Mouse (Mus musculus): ENCODE measurements around the gene Lce6a. TPM values are rescaled to one million over a fixed set of nuclear protein-coding genes. Genes with fewer than 3 reads are reported as not detected.

Lce6a gene
- total RNA-seq (2021) (not detected), polyA plus RNA-seq (2012; rRNA removed) (not detected in 2 replicates)
- long read RNA-seq, result 0 reads

DNA sequence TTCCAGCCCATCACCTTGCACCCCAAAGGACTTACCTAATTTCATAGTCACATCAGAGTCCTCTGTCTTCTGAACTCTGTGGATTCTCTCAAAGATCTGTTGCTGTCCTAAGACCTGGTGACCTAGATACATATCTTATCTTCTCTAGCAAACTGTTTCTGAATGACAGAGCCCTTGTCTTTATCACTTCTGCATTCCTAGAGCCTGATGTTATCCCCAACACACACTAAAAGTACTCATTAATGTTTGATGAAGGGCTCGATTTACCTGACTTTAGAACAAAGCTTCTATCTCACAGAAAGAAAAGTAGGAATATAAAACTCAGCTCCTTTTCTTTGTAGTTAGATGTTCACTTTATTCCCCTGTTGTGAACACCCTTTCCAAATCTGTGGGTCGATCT, at the start of gene Lce6a:
TSS of gene Lce6a (minus strand) at position 101 of the 400 bp plus-strand sequence.
- TF ChIP-seq EP300 (IDR thresholded peaks at IDR 0.05; ENCODE audit: insufficient read depth, low read depth, low read length) (no peak), CTCF (IDR thresholded peaks at IDR 0.05) (no peak), POLR2A (IDR thresholded peaks at IDR 0.05; ENCODE audit: insufficient read depth, low read depth, low read length) (no peak)
- Histone ChIP-seq H3K79me2 (replicated peaks; ENCODE audit: control insufficient read depth, insufficient read depth, low read length) (no peaks in the 10 kb centered on the region), H3K27ac (no peak within 1 kb of the TSS), H3K9ac (ENCODE audit: low read depth, low read length) (no peak within 1 kb of the TSS), H3K4me3 (no peak within 1 kb of the TSS), H3K4me1 (ENCODE audit: control insufficient read depth, insufficient read depth, low read length) (no peaks in the 10 kb centered on the region), H3K27me3 (ENCODE audit: control insufficient read depth, insufficient read depth, low read length) (no peaks in the 10 kb centered on the region), H3K36me3 (ENCODE audit: control insufficient read depth, insufficient read depth, low read length) (no peaks in the 10 kb centered on the region)
- DNase-seq, result no peak
- 49% methylated on average over 2 of the region's 2 CpGs for WGBS
- intact Hi-C loops (cut with DNase I), result no loop called here

DNA sequence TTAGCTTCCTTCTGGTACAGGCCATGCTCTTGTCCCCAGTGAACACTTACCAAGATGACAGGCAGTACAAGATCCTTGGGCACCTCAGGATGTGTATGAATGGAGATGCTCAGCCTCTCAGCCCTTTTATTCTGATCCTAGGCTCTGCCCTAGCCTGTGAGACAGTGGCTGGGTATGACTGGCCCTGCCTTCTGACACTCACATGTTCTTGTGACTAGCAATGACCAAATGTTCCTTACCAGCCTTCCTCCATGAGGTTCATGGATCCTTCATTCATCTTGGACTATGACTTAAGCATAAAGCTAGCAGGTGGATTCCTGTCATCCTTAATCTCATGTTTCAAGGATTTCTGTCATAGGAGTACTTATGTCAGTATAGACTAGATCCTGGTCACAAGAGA, 48.8 kb upstream of the Lce6a start, which contains the start of gene Lce1a2:
TSS of gene Lce1a2 (minus strand) at position 101 of the 400 bp plus-strand sequence.
- Histone ChIP-seq H3K27ac (no peak within 1 kb of the TSS), H3K4me1 (ENCODE audit: control insufficient read depth, insufficient read depth, low read length) (no peaks in the 10 kb centered on the region), H3K36me3 (ENCODE audit: control insufficient read depth, insufficient read depth, low read length) (no peaks in the 10 kb centered on the region), H3K27me3 (ENCODE audit: control insufficient read depth, insufficient read depth, low read length) (no peaks in the 10 kb centered on the region), H3K4me3 (no peak within 1 kb of the TSS), H3K79me2 (replicated peaks; ENCODE audit: control insufficient read depth, insufficient read depth, low read length) (no peaks in the 10 kb centered on the region), H3K9ac (ENCODE audit: low read depth, low read length) (no peak within 1 kb of the TSS)
- TF ChIP-seq EP300 (IDR thresholded peaks at IDR 0.05; ENCODE audit: insufficient read depth, low read depth, low read length), result no peak
- no peak for TF ChIP-seq CTCF (IDR thresholded peaks at IDR 0.05)
- no peak for TF ChIP-seq POLR2A (IDR thresholded peaks at IDR 0.05; ENCODE audit: insufficient read depth, low read depth, low read length)
- intact Hi-C loops (cut with DNase I), result no loop called here
- no peak for DNase-seq

DNA sequence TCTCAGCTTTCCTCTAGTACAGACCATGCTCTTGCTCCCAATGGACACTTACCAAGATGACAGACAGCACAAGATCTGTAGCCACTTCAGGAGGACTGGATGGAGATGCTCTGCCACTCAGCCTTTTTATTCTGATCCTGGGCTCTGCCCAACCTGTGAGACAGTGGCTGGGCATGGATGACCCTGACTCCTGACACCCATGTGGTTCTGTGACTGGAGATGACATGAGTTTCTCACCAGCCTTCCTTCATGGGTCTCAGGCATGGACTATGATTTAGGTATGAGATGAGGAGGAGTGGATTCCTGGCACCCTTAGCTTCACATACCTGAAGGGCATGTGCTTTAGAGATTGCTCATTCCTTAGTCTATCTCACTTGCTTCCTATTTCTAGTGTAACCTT, 35.4 kb upstream of the Lce6a start, which contains the start of gene Lce1b:
TSS of gene Lce1b (minus strand) at position 101 of the 400 bp plus-strand sequence.
- H3K9ac ChIP-seq (ENCODE audit: low read depth, low read length), result no peak within 1 kb of the TSS
- H3K4me1 ChIP-seq (ENCODE audit: control insufficient read depth, insufficient read depth, low read length), result no peaks in the 10 kb centered on the region
- TF ChIP-seq CTCF (IDR thresholded peaks at IDR 0.05) (no peak), EP300 (IDR thresholded peaks at IDR 0.05; ENCODE audit: insufficient read depth, low read depth, low read length) (no peak), POLR2A (IDR thresholded peaks at IDR 0.05; ENCODE audit: insufficient read depth, low read depth, low read length) (no peak)
- H3K27me3 ChIP-seq (ENCODE audit: control insufficient read depth, insufficient read depth, low read length), result no peaks in the 10 kb centered on the region
- intact Hi-C loops (cut with DNase I), result no loop called here
- H3K36me3 ChIP-seq (ENCODE audit: control insufficient read depth, insufficient read depth, low read length), result no peaks in the 10 kb centered on the region
- no peak within 1 kb of the TSS for H3K4me3 ChIP-seq
- DNase-seq, result no peak
- H3K27ac ChIP-seq, result no peak within 1 kb of the TSS
- no peaks in the 10 kb centered on the region for H3K79me2 ChIP-seq (replicated peaks; ENCODE audit: control insufficient read depth, insufficient read depth, low read length)

DNA sequence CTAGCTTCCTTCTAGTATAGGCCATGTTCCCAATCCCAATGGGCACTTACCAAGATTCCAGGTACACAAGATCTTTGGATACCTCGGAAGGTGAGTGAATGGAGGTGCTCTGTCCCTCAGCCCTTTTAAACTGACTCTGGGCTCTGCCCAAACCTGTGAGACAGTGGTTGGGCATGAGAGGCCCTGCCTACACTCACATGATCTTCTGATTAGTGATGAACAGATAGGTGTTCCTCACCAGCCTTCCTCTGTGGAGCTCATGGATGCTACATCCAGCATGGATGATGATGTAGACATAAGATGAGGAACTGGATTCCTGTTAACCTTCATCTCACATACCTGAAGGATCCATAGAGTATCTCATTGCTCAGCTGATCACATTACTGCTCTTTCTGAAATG, 26.7 kb upstream of the Lce6a start, which contains the start of gene Lce1a1:
TSS of gene Lce1a1 (minus strand) at position 101 of the 400 bp plus-strand sequence.
- no peaks in the 10 kb centered on the region for H3K27me3 ChIP-seq (ENCODE audit: control insufficient read depth, insufficient read depth, low read length)
- no peak within 1 kb of the TSS for H3K4me3 ChIP-seq
- H3K36me3 ChIP-seq (ENCODE audit: control insufficient read depth, insufficient read depth, low read length), result no peaks in the 10 kb centered on the region
- WGBS, result 76% methylated on average over 1 of the region's 1 CpGs
- DNase-seq, result no peak
- H3K4me1 ChIP-seq (ENCODE audit: control insufficient read depth, insufficient read depth, low read length), result no peaks in the 10 kb centered on the region
- intact Hi-C loops (cut with DNase I), result no loop called here
- no peaks in the 10 kb centered on the region for H3K79me2 ChIP-seq (replicated peaks; ENCODE audit: control insufficient read depth, insufficient read depth, low read length)
- TF ChIP-seq CTCF (IDR thresholded peaks at IDR 0.05) (no peak), POLR2A (IDR thresholded peaks at IDR 0.05; ENCODE audit: insufficient read depth, low read depth, low read length) (no peak), EP300 (IDR thresholded peaks at IDR 0.05; ENCODE audit: insufficient read depth, low read depth, low read length) (no peak)
- no peak within 1 kb of the TSS for H3K9ac ChIP-seq (ENCODE audit: low read depth, low read length)
- no peak within 1 kb of the TSS for H3K27ac ChIP-seq

DNA sequence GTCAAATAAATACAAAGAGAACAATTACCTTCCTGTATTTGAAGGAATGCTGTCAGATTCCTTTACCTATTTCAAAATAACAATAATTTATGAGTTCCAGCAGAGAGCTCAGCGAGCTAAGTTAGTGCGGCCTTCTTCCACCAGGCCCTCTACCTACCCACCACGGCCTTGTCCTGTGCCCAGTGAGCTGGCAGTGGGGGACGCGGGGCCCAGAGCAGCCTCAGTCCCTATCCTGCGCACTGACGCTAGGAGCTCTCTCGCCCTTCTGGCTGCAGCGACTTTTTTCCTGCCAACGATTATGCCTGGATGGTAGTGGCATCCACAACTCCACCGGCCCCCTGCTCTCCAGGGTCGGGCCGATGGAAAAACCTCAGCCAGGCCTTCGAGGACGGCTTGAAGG, 18.4 kb upstream of the Lce6a start:
- no peak for DNase-seq
- no peaks in the 10 kb centered on the region for H3K27me3 ChIP-seq (ENCODE audit: control insufficient read depth, insufficient read depth, low read length)
- no peak overlapping the region for H3K9ac ChIP-seq (ENCODE audit: low read depth, low read length)
- intact Hi-C loops (cut with DNase I), result no loop called here
- WGBS, result 90% methylated on average over 15 of the region's 15 CpGs
- TF ChIP-seq POLR2A (IDR thresholded peaks at IDR 0.05; ENCODE audit: insufficient read depth, low read depth, low read length) (no peak), EP300 (IDR thresholded peaks at IDR 0.05; ENCODE audit: insufficient read depth, low read depth, low read length) (no peak), CTCF (IDR thresholded peaks at IDR 0.05) (no peak)
- H3K79me2 ChIP-seq (replicated peaks; ENCODE audit: control insufficient read depth, insufficient read depth, low read length), result no peaks in the 10 kb centered on the region
- H3K36me3 ChIP-seq (ENCODE audit: control insufficient read depth, insufficient read depth, low read length), result no peaks in the 10 kb centered on the region
- H3K4me1 ChIP-seq (ENCODE audit: control insufficient read depth, insufficient read depth, low read length), result no peaks in the 10 kb centered on the region
- H3K4me3 ChIP-seq, result no peak overlapping the region
- H3K27ac ChIP-seq, result no peak overlapping the region

DNA sequence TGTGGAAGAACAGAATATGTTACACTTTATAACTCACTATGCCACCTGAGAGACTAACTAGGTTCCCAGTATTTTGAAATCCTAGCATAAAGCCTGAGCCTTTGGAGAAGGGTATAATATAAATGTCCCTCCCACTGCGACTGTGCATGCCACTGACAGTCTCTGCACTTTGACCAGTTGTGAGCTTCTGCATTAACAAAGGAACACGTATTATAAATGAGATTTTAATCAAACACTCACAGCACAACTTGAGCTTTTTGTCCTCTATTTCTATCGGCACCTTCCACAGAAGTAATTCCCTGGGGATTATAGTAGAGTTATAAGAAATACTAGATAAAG, 17.2 kb upstream of the Lce6a start:
- intact Hi-C loops (cut with DNase I), result no loop called here
- 72% methylated on average over 3 of the region's 3 CpGs for WGBS
- H3K27me3 ChIP-seq (ENCODE audit: control insufficient read depth, insufficient read depth, low read length), result no peaks in the 10 kb centered on the region
- H3K36me3 ChIP-seq (ENCODE audit: control insufficient read depth, insufficient read depth, low read length), result no peaks in the 10 kb centered on the region
- no peak for DNase-seq
- H3K79me2 ChIP-seq (replicated peaks; ENCODE audit: control insufficient read depth, insufficient read depth, low read length), result no peaks in the 10 kb centered on the region
- H3K4me3 ChIP-seq, result no peak overlapping the region
- H3K4me1 ChIP-seq (ENCODE audit: control insufficient read depth, insufficient read depth, low read length), result no peaks in the 10 kb centered on the region
- no peak overlapping the region for H3K27ac ChIP-seq
- no peak for TF ChIP-seq EP300 (IDR thresholded peaks at IDR 0.05; ENCODE audit: insufficient read depth, low read depth, low read length)
- TF ChIP-seq POLR2A (IDR thresholded peaks at IDR 0.05; ENCODE audit: insufficient read depth, low read depth, low read length), result no peak
- TF ChIP-seq CTCF (IDR thresholded peaks at IDR 0.05), result no peak
- no peak overlapping the region for H3K9ac ChIP-seq (ENCODE audit: low read depth, low read length)

Measured in heart, adult 2 months (tissue).